Mouse (Mus musculus) erythroblast, adult 5-6 weeks (primary cell): ENCODE data around the gene Ap1g2. TPM values are rescaled to one million over a fixed set of nuclear protein-coding genes. Genes with fewer than 3 reads are reported as not detected.

Source experiments
- ATAC-seq: replicated peaks from 2 replicates; pipeline ENCODE4 v1.8.0; 2016; ENCODE audit warnings: moderate number of reproducible peaks, mild to moderate bottlenecking, moderate TSS enrichment, inconsistent platforms; ENCODE audit not compliant: poor library complexity, low FRiP score, severe bottlenecking
- total RNA-seq, 2 experiments: library from RNA; stranded (forward) in 1 of 2; stranded (reverse) in 1 of 2; fragments of 150-400 nt in 1 of 2; fragments of 200-764, 138-1000 nt in 1 of 2; gene quantifications; 2 replicates each; pipeline versions ENCODE4 v1.2.3 to v1.2.4; 2015 to 2017; ENCODE audit warnings: low replicate concordance in 2 of 2

Ap1g2 gene
- total RNA-seq, 2 experiments from 2014 or later = 1.7 to 3.7 TPM

GRCm38 (mm10) chr14:55064481-55065370 is 41.7 kb downstream of the Ap1g2 start:
- ATAC-seq = no peak

GRCm38 (mm10) chr14:55063581-55064381 is 42.6 kb downstream of the Ap1g2 start:
- no peak for ATAC-seq

- ATAC-seq = no peak
Measured at GRCm38 (mm10) chr14:55063117-55063516, 43.3 kb downstream of the Ap1g2 start.

GRCm38 (mm10) chr14:55062626-55063025 is 43.8 kb downstream of the Ap1g2 start:
- ATAC-seq = peak; percentile 68

GRCm38 (mm10) chr14:55061845-55062244 is 44.5 kb downstream of the Ap1g2 start:
- ATAC-seq = no peak

- ATAC-seq = no peak
Measured at GRCm38 (mm10) chr14:55059931-55060330, 46.5 kb downstream of the Ap1g2 start.

- no peak for ATAC-seq
Measured at GRCm38 (mm10) chr14:55059009-55059408, 47.4 kb downstream of the Ap1g2 start.

GRCm38 (mm10) chr14:55055167-55055834 is 51.1 kb downstream of the Ap1g2 start:
- ATAC-seq = no peak

- ATAC-seq = no peak
Measured at GRCm38 (mm10) chr14:55054191-55054749, 52.1 kb downstream of the Ap1g2 start.

- ATAC-seq = no peak
Measured at GRCm38 (mm10) chr14:55053708-55054190, 52.6 kb downstream of the Ap1g2 start.

GRCm38 (mm10) chr14:55053050-55053449 is 53.3 kb downstream of the Ap1g2 start:
- ATAC-seq = no peak

- no peak for ATAC-seq
Measured at GRCm38 (mm10) chr14:55052496-55052895, 53.9 kb downstream of the Ap1g2 start.

Other genes starting within 250 kb of the Ap1g2 start
- 0.63 TPM in 1 of 2 replicates, not detected in the other for gene Homez, start 235.6 kb downstream of the Ap1g2 start, total RNA-seq (2015; ENCODE audit: low replicate concordance)
- 2.5 and 5.6 TPM in 2 replicates for gene Homez, start 235.6 kb downstream of the Ap1g2 start, total RNA-seq (2017; ENCODE audit: low replicate concordance)
- gene Ppp1r3e, start 229.0 kb downstream of the Ap1g2 start, total RNA-seq (2015; ENCODE audit: low replicate concordance) = 1.9 TPM in 1 of 2 replicates, not detected in the other
- gene Ppp1r3e, start 229.0 kb downstream of the Ap1g2 start, total RNA-seq (2017; ENCODE audit: low replicate concordance) = 0.70 and 3.7 TPM in 2 replicates
- 0.77 and 0.84 TPM in 2 replicates for gene Bcl2l2, start 223.2 kb downstream of the Ap1g2 start, total RNA-seq (2015; ENCODE audit: low replicate concordance)
- gene Bcl2l2, start 223.2 kb downstream of the Ap1g2 start, total RNA-seq (2017; ENCODE audit: low replicate concordance) = 1.0 and 4.6 TPM in 2 replicates
- gene Gm20521, start 223.2 kb downstream of the Ap1g2 start, total RNA-seq (2015; ENCODE audit: low replicate concordance) = not detected in 2 replicates
- not detected in 2 replicates for gene Gm20521, start 223.2 kb downstream of the Ap1g2 start, total RNA-seq (2017; ENCODE audit: low replicate concordance)
- gene Pabpn1, start 214.1 kb downstream of the Ap1g2 start, total RNA-seq (2015; ENCODE audit: low replicate concordance) = 26.3 and 41.1 TPM in 2 replicates
- 54.6 and 55.9 TPM in 2 replicates for gene Pabpn1, start 214.1 kb downstream of the Ap1g2 start, total RNA-seq (2017; ENCODE audit: low replicate concordance)
- gene Slc22a17, start 193.5 kb downstream of the Ap1g2 start, total RNA-seq (2015; ENCODE audit: low replicate concordance) = 1.5 TPM in 1 of 2 replicates, not detected in the other
- gene Slc22a17, start 193.5 kb downstream of the Ap1g2 start, total RNA-seq (2017; ENCODE audit: low replicate concordance) = 0.60 TPM in 1 of 2 replicates, not detected in the other
- gene Efs, start 180.5 kb downstream of the Ap1g2 start, total RNA-seq (2015; ENCODE audit: low replicate concordance) = not detected in 2 replicates
- gene Efs, start 180.5 kb downstream of the Ap1g2 start, total RNA-seq (2017; ENCODE audit: low replicate concordance) = not detected in 2 replicates
- gene Il25, start 173.9 kb downstream of the Ap1g2 start, total RNA-seq (2015; ENCODE audit: low replicate concordance) = not detected in 2 replicates
- not detected in 2 replicates for gene Il25, start 173.9 kb downstream of the Ap1g2 start, total RNA-seq (2017; ENCODE audit: low replicate concordance)
- gene Cmtm5, start 170.3 kb downstream of the Ap1g2 start, total RNA-seq (2015; ENCODE audit: low replicate concordance) = not detected in 2 replicates
- gene Cmtm5, start 170.3 kb downstream of the Ap1g2 start, total RNA-seq (2017; ENCODE audit: low replicate concordance) = not detected in 2 replicates
- gene Myh6, start 139.7 kb downstream of the Ap1g2 start, total RNA-seq (2015; ENCODE audit: low replicate concordance) = not detected in 2 replicates
- not detected in 2 replicates for gene Myh6, start 139.7 kb downstream of the Ap1g2 start, total RNA-seq (2017; ENCODE audit: low replicate concordance)
- not detected in 2 replicates for gene Gm17428, start 129.7 kb downstream of the Ap1g2 start, total RNA-seq (2015; ENCODE audit: low replicate concordance)
- gene Gm17428, start 129.7 kb downstream of the Ap1g2 start, total RNA-seq (2017; ENCODE audit: low replicate concordance) = not detected in 2 replicates
- gene Myh7, start 112.0 kb downstream of the Ap1g2 start, total RNA-seq (2015; ENCODE audit: low replicate concordance) = not detected in 2 replicates
- gene Myh7, start 112.0 kb downstream of the Ap1g2 start, total RNA-seq (2017; ENCODE audit: low replicate concordance) = not detected in 2 replicates
- 16.3 and 20.6 TPM in 2 replicates for gene Ngdn, start 91.1 kb downstream of the Ap1g2 start, total RNA-seq (2015; ENCODE audit: low replicate concordance)
- gene Ngdn, start 91.1 kb downstream of the Ap1g2 start, total RNA-seq (2017; ENCODE audit: low replicate concordance) = 6.0 and 11.4 TPM in 2 replicates
- gene Zfhx2, start 14.3 kb downstream of the Ap1g2 start, total RNA-seq (2015; ENCODE audit: low replicate concordance) = 1.3 and 1.7 TPM in 2 replicates
- 0.34 and 0.42 TPM in 2 replicates for gene Zfhx2, start 14.3 kb downstream of the Ap1g2 start, total RNA-seq (2017; ENCODE audit: low replicate concordance)
- gene Thtpa, start 11.8 kb downstream of the Ap1g2 start, total RNA-seq (2015; ENCODE audit: low replicate concordance) = 0.19 and 1.7 TPM in 2 replicates
- 1.4 and 1.6 TPM in 2 replicates for gene Thtpa, start 11.8 kb downstream of the Ap1g2 start, total RNA-seq (2017; ENCODE audit: low replicate concordance)
- gene Jph4, start 10.3 kb upstream of the Ap1g2 start, total RNA-seq (2015; ENCODE audit: low replicate concordance) = not detected in 2 replicates
- gene Jph4, start 10.3 kb upstream of the Ap1g2 start, total RNA-seq (2017; ENCODE audit: low replicate concordance) = not detected in 2 replicates
- not detected in 2 replicates for gene Dhrs2, start 115.4 kb upstream of the Ap1g2 start, total RNA-seq (2015; ENCODE audit: low replicate concordance)
- not detected in 2 replicates for gene Dhrs2, start 115.4 kb upstream of the Ap1g2 start, total RNA-seq (2017; ENCODE audit: low replicate concordance)